Mouse (Mus musculus) small intestine, adult 2 months (tissue): ENCODE measurements around the gene Lrrn3.

Source experiments
- CTCF ChIP-seq: fragments of 200-500 bp; IDR thresholded peaks from 2 replicates; pipeline ENCODE4 v1.5.1; 2012; ENCODE audit warnings: low read depth, mild to moderate bottlenecking, control low read depth, inconsistent platforms, low read length, moderate library complexity, mixed read lengths; ENCODE audit not compliant: insufficient replicate concordance, insufficient read length; ENCODE audit errors: extremely low read depth
- POLR2A ChIP-seq: fragments of 200-500 bp; IDR thresholded peaks from 2 replicates; pipeline ENCODE4 v1.6.1; 2012; ENCODE audit warnings: low read depth, mild to moderate bottlenecking, control low read depth, inconsistent platforms, low read length, moderate library complexity

DNA sequence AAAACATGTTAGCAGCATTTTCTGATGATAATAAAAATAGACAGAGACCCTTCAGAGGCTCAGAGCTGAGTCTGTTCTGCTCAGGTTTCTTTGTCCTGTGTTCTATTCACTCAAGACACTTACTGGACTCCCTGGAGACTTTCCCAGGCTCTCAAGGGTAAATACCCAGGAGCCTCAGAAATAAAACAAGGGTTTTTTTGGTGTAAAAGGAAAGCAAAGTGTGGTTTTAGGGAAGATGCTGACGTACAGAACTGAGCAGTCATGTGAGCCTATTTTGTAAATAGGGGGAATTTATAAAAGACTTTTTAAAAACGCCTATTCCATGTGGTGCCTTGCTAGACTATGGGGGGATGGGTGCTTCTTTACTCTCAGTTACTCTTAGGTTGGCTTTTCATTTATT lies 40.5 kb upstream of the Lrrn3 start:
- TF ChIP-seq CTCF (no peak), POLR2A (no peak)
